Mouse (Mus musculus) adrenal gland, adult 2 months (tissue): ENCODE results near the gene Kifc1. TPM values are rescaled to one million over a fixed set of nuclear protein-coding genes. Genes with fewer than 3 reads are reported as not detected.

ENCODE experiments used
- DNase-seq: peaks from one replicate; pipeline ENCODE4 v3.0.0; 2021
- long read RNA-seq: library from polyadenylated mRNA; stranded (forward); transcript quantifications from one replicate; pipeline ENCODE4 v2.0.0, GENCODE M21; 2021
- polyA plus RNA-seq: library from polyadenylated mRNA; depleted of rRNA; stranded (reverse); fragments of >200 nt; gene quantifications from 2 replicates; pipeline ENCODE4 v1.2.3, GENCODE M21; 2012; rRNA removed
- total RNA-seq, 2 experiments: library from RNA; stranded (reverse); gene quantifications; 2 replicates each; pipeline ENCODE4 v1.2.3; 2021

Kifc1 gene
- total RNA-seq = 1 to 10 TPM; 1.4 to 1.6 TPM
- 1.8 and 2.5 TPM in 2 replicates for polyA plus RNA-seq
- long read RNA-seq, partial matches to known transcripts = 0 of 1 reads
- long read RNA-seq, other reads (novel, unspliced or antisense) = 0 of 1 reads

DNA sequence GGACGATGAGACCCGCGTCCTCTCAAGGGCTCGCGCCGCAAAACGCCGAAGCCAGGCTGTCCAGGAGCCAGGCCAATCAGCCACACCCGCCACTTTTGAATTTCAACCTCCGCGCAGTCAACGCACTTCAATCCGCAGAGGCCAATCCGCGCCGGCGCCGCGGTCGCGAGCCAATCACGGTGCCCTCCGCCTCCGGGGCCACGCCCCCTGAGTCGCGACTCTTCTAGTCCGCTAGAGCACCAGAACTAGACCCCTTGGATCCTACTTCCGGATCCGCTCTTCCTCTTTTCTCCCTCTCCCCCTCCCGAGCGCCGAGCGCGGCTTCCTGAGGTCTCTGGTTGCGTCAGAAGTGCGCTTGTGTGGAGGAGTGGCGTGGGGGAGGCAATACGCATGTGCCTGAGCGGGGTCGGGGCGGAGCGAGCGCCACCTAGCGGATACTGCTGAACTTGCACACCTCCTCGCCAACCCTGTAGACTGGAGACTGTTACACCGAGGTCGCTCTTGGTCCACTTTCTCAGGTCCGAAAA lies at the start of gene Kifc1:
Gene Kifc1, minus strand, starts transcription at position 129 of the 527 bp plus-strand sequence.
- peak; percentile 99 for DNase-seq

DNA sequence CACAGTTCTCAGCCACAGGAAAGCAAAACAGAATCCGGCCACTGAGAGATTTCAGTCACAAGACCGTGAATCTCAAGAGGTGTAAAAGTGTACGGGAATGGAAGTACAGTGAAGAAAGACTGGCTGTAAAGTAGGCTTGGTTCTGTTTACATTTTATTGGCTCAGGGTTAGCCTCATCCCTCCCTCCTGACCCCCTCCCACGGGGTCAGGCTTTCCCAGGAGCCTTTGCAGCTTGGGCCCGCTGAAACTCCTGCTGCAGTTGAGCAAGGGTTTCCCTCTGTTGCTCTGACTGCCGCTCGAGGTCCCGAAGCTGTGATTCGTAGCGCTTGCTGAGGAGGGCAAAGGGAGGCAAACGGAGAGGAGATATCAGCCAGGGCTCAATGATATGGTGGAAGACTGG lies 48.3 kb upstream of the Kifc1 start:
- DNase-seq = no peak

DNA sequence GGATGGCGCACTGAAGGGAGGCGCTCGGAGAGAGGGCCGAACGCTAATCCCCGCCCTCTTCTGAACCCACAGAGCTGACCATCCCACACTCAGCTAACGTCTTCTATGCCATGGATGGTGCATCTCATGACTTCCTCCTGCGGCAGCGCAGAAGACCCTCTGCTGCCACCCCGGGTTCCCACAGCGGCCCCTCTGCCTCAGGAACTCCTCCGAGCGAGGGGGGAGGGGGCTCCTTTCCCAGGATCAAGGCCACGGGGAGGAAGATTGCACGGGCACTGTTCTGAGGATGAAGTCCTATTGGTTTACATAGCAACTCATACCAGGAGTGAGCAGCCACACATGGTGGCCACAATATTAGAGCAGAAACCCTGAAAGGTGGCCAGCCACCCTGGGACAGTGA lies 46.5 kb upstream of the Kifc1 start:
- no peak for DNase-seq

DNA sequence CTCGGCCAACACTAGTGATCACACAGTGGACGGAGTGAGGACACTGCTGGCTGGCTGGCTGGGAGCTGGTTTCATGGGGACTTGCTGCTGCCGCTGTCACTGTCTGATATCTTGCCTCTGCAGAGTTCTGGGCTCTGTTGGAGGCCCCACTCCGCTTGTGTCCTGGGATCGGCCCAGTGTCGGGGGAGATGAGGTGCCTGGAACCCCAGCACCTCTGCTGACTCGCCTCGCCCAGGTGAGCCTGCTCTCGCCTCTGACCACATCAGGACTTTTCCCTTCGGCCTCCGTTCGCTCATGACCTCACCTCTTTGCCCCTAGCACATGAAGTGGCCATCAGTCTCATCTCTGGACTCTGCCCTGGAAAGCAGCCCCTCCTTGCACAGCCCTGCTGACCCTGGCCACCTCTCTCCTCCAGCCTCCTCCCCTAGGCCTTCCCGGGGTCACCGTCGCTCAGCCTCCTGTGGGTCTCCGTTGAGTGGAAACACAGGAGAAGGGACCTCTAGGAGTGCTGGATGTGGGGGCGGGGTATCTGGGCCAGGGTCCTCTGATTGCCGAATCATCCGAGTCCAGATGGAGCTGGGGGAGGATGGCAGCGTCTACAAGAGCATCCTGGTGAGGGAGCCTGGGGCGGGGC lies 45.1 kb upstream of the Kifc1 start:
- no peak for DNase-seq

DNA sequence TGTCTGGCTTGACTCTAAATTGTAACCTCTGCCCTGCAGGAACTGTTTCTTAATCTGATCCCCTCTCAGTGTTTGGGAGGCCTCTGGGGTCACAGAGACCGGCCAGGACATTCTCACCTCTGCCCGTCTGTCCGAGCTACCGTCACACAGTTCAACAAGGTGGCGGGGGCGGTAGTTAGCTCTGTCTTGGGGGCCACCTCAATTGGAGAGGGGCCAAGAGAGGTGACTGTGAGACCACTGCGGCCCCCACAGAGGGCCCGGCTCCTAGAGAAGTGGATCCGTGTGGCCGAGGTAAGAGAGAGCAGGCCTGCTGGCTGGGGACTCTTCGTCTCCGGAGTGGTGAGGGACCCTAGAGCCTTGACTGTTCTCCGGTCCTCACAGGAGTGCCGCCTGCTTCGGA lies 42.5 kb upstream of the Kifc1 start:
- no peak for DNase-seq

DNA sequence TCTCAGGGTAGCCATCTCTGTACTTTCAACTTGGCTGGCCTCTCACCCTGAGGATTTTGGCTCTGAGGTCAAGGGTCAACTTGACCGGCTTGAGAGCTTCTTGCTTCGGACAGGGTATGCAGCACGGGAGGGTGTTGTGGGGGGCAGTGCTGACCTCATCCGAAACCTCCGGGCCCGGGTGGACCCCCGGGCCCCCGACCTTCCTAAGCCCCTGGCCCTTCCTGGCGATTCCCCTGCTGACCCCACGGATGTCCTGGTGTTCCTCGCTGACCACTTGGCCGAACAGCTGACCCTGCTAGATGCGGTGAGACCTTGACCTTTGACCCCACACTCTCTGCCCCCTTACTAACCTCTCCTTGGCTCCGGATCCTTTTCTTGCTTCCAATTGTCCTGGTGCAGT lies 42.0 kb upstream of the Kifc1 start:
- DNase-seq = no peak

DNA sequence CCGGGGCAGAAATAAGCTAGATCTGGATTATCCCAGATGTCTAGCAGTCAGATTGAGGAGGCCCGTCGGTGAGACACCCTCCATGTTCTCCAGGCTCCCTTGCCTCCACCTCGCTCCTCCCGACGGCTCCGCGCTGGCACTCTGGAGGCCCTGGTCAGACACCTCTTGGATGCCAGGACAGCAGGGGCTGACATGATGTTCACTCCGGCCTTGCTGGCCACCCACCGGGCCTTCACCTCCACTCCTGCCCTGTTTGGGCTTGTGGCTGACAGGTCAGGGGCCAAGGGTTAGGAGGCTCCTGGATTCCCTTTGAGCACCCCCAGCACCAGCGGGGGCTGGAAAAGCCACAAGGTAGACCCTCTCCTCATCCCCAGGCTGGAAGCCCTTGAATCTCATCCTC lies 41.5 kb upstream of the Kifc1 start:
- no peak for DNase-seq

DNA sequence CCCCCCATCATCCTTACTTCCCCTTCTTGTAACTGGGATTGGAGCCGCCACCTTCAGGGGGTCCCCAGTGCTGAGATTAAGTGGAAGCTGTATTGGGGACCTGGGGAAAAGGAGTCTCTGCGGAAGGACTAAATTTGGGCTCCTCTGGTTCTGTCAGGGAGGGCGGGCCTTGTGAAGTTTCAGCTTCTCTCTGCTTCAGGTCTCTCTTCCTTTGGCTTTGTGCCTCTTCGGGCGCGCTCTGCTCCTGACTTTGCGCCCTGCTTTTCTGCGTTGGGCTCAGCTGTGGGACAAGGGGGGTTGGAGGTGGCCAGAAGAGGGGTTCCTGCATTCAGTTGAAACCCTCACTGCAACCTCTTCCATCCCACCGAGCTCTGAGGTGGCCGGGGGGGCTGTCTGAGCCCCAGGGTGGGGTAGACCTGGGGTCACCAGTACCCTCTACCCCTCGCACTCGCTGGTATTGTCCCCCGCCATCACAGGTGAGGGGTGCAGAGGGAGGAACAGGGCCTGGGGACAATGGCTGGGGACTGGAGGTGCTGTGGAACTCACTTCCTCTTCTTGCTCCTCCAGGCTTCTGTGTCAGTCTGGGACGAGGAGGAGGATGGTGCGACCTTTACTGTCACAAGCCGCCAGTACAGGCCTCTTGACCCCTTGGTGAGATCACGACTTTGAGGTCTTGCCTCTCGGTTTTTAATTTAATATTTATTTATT lies 40.9 kb upstream of the Kifc1 start:
- no peak for DNase-seq

DNA sequence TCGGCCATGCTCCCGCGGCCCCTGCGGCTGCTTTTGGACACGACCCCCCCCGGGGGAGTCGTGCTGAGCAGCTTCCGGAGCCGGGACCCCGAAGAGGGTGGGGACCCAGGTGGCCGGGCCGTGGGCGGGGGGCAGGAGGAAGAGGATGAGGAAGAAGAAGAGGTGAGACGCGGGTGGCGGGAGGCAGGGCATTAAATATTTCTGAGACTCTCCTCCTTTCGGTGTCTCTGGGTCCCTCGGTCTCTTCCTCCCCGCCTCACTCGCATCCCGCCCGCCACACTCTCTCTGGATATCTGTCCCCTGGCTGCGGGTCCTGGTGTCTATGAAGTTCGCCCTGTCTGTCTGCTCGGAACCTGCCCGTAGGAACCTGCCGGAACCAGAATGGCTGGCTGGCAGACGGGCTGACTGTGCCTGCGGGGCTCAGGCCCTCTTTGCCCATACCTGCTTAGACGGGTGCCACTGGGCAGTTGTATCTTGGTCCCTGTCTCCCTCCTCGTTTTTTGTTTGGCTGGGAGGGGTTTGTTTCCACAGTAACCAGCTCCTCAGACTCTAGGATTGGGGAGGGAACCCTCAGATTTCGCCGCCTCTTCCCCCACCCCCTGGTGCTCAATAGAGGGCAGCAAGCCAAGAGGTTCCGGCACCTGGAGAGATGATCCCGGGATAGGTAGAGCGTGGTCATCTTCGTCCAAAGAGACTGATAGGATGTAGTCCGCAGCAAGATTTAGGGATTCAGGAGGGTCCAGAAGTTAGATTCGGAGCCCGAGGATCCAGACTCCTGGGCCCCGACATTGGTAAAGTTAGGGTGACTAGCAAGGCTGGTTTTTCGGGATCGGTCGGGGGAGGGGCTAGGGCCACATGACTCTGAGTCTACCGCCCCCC lies 40.1 kb upstream of the Kifc1 start:
- peak; percentile 84 for DNase-seq

DNA sequence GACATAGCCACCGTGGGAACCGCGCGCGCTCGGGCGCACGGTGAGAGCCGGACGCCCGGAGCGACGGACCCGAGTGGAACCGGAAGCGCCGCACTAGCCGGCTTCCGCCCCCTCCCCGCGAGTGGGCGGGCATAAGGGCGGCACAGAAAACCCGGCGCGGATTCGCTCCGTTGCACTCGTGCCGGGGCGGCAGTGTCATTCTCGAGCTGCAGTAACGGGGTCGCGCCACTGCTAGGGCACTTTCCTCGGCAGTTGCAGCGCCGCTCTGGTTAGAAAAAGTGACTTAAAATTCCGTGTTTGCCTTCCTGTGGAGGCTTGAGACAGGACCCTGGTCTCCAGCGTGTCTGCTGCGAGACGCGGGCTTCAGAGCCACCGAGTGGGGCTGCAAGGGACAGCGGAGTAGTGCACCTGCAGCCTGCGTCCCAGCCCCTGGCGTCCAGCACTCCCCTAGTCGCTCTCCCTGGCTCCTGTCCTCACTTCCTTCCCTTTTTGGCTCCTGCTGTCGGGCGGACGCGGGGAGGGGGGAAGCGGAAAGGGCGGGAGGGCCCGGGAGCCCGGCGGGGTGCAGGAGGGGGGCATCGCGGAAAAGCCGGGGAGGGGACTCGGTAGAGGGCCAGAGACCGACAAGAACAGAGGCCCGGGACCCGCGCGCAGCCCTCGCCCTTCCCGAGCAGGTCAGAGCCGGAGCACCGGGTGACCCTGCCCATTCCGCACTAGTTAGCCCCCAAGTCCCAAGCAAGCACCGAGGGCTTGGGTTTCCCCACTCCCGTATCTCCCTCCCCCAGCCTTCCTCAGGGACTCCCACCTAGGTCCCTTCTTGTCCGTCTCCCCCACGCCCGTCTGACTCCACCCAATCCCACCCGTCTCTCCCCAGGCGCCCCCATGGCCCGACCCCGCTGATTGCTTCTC lies 39.2 kb upstream of the Kifc1 start, which contains the start of gene Rgl2:
Gene Rgl2, plus strand, starts transcription at position 173 of the 909 bp plus-strand sequence.
- DNase-seq = peak; percentile 95

DNA sequence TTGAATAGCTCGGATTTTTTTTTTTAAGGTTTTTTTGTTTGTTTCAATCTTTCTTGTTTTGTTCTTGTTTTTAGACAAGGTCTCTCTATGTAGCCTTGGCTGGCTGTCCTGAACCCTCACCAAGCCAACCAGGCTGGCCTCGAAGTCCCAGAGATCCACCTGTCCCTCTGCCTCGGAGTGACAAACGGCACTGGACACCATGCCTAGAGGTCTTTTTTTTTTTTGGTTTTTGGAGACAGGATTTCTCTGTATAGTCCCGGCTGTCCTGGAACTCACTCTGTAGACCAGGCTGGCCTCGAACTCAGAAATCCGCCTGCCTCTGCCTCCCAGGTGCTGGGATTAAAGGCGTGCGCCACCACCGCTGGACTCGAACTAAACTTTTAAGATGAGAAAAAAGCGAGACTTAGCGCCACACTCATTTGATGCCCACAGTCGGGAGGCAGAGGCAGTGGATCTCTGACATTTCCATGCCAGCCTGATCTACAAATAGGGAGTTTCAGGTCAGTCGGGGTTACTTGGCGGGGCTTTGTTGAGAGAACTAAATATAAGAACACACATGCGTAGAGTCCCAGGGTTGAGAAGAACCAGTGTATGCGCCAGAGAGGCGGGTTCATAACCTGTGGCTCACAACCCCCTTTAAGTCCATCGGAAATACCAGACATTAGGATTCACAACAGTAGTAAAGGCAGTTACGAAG lies 37.9 kb upstream of the Kifc1 start:
- DNase-seq = no peak

DNA sequence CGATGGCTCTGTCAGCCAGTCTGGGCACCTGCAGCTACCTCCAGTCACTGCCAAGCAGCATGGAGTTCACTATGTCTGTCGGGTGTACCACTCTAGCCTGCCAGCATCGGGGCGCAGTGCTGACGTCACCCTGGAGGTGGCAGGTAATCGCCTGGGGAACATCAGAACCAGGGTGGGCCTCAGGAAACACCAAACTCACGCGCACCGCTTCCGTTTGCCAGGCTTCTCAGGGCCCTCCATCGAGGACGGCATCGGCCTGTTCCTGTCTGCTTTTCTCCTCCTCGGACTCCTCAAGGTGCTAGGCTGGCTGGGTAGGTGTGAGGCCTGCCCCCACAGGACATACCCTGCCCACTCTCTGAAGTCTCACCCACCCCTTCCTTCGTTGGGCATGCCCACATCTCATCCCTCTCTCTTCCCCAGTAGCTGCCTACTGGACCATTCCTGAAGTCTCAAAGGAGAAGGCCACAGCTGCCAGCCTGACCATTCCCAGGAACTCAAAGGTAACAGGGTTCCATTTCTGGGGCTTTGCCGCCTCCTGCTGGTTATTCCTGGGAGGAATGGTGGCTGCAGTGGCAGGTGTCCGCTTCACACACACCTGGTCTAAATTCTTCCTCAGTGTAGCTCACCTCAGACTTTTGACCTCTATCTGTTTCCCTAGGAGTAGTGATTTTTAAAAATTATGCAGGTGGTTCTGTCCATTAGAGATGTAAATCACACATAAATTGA lies 35.9 kb upstream of the Kifc1 start:
- no peak for DNase-seq

DNA sequence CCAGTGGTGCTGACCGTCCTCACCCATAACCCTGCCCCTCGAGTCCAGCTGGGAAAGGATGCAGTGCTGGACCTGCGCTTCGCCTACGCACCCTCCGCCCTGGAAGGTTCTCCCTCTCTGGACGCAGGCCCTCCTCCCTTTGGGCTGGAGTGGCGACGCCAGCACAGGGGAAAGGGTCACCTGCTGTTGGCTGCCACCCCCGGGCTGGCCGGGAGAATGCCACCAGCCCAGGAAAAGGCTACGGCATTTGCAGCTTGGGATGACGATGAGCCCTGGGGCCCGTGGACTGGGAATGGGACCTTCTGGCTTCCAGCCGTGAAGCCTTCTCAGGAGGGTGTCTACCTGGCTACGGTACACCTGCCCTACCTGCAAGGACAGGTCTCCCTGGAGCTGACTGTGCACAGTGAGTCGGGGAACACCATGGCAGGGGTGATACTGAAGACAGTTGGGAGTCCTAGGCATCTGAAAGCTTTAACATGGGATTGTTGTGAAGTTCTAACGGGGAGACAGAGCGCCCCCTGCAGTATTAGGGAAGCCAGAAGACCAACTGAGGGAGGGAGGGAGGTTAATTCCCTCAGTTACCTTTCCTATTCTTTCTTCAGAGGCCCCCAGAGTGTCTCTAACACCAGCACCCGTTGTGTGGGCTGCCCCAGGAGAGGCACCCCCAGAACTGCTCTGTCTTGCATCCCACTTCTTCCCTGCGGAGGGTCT lies 35.1 kb upstream of the Kifc1 start:
- no peak for DNase-seq

DNA sequence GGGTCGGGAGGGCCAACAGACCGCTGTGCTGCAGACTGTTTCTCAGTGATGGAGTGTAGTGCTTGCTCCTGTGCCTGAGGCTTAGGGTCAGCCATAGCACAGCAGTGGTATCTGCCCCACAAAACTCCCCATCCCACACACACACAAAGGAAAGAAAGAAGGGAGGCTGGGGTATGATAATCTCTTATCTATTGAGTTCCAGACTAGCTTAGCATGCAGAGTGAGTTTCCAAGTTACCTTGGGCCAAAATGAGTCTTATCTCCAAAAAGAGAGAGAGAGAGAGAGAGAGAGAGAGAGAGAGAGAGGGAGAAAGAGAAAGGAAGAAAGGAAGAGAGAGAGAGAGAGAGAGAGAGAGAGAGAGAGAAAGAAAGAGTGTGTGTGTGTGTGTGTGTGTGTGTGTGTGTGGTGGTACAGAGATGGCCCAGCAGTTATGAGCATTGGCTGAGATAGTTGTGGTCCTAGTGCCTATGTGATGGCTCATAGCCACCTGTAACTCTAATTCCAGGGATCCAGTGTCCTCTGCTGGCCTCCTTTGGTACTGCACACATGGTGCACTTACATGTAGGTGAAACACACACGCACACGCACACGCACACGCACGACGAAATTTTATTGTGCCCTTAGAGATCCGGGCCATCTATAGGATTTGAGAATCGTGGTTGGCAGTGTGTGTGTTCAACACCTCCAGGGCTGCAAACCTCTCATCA lies 34.3 kb upstream of the Kifc1 start:
- DNase-seq = no peak

DNA sequence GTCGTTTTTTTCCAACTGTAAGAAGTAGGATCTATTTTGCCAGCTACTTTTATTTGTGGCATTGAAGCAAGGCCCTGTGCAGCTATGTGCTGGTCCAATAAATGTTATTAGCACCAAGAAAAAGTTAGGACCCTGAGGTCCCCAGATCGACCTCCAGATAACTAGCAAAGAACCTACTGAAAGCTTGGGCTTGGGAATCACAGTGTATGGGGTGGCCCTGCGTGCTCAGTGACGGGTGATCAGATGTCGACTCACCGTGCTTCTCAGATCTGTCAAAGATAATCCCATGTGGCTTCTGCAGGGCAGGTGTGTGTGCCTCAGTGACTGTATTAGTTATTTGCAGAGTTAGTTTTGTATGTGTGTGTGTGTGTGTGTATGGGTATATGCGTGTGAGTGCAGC lies 30.9 kb upstream of the Kifc1 start:
- no peak for DNase-seq

DNA sequence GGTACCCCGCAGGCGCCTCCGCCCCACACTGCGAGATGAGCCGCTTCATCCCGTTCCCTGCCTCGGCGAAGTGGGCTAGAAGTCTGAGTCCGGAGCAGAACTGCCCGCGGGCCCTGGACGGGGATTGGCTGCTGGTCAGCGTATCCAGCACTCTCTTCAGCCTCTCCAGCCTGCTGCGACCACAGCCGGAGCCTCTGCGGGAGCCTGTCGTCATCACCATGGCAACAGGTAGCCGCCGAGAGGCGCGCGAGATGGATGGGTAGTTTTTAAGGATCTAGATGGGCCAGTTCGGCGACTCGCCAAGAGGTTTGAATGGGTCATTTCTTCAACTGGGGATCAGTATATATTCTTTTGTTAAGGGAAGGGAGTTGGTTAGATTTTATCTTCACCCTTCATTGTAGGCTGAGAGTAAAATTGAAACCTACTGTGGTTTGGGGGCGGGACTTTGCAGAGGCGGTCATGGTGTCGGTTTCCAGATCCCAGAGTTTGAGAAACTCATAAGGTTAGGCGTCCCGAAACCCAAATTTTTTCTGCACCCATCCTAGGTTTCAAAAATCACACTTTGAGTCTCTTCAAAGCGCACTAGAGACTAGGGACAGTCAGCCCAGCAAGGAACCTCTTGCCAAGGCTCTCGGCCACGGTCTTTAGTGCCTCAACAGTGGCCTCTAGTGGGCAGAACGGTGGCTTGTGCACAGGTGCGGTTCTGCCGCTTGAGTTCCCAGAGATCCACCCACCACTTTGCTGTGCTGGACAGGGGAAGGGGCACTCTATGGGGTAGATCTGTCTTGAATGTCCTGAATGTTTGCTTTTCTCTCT lies 30.0 kb upstream of the Kifc1 start:
- DNase-seq = peak; percentile 88
